Mouse (Mus musculus) heart, embryonic 12.5 days (tissue): Measurements from ENCODE around the gene Bin2. TPM values are rescaled to one million over a fixed set of nuclear protein-coding genes. Genes with fewer than 3 reads are reported as not detected.
A peak's percentile ranks its signal among the peaks of the same experiment; 100 is the strongest.

Source experiments
- ATAC-seq: fragments of 200-750 bp; cut with Nextera tagmentation; 2 replicates; pipeline ENCODE4 v1.8.0; 2017; ENCODE audit warnings: moderate TSS enrichment, moderate library complexity; ENCODE audit not compliant: insufficient number of reproducible peaks, low FRiP score
- H3K27ac ChIP-seq: fragments of 300-500 bp; sonication (generic); 2 replicates; pipeline ENCODE4 v1.5.1; 2016; ENCODE audit warnings: mild to moderate bottlenecking, moderate library complexity; ENCODE audit not compliant: poor library complexity, severe bottlenecking
- H3K27me3 ChIP-seq: fragments of 300-500 bp; sonication (generic); replicated peaks from 2 replicates; pipeline ENCODE4 v1.6.1; 2016; ENCODE audit warnings: mild to moderate bottlenecking, moderate library complexity
- H3K36me3 ChIP-seq: fragments of 300-500 bp; sonication (generic); 2 replicates; pipeline ENCODE4 v1.6.1; 2016; ENCODE audit warnings: mild to moderate bottlenecking, moderate library complexity
- H3K4me1 ChIP-seq: fragments of 300-500 bp; sonication (generic); replicated peaks from 2 replicates; pipeline ENCODE4 v1.6.1; 2016; ENCODE audit warnings: mild to moderate bottlenecking
- H3K4me2 ChIP-seq: fragments of 300-500 bp; sonication (generic); 2 replicates; pipeline ENCODE4 v1.6.1; 2016; ENCODE audit warnings: mild to moderate bottlenecking, moderate library complexity
- H3K4me3 ChIP-seq: fragments of 300-500 bp; sonication (generic); 2 replicates; pipeline ENCODE4 v1.5.1; 2016; ENCODE audit warnings: mild to moderate bottlenecking
- H3K9ac ChIP-seq: fragments of 300-500 bp; sonication (generic); 2 replicates; pipeline ENCODE4 v1.6.1; 2016; ENCODE audit warnings: mild to moderate bottlenecking, moderate library complexity
- H3K9me3 ChIP-seq: fragments of 300-500 bp; sonication (generic); replicated peaks from 2 replicates; pipeline ENCODE4 v1.6.1; 2016; ENCODE audit warnings: mild to moderate bottlenecking, moderate library complexity
- WGBS: fragments of 180-500 bp; shearing (Covaris S2); methylation state at CpG from one replicate; pipeline ENCODE4 v1.1.7; 2016; 5-methylcytosine and 5-hydroxymethylcytosine counted together
- polyA plus RNA-seq: library from polyadenylated mRNA; unstranded; fragments of >200 nt; fragmentation: Nextera tagmentation; extraction: Ambion mirVana; gene quantifications from 2 replicates; pipeline ENCODE4 v1.2.1, GENCODE M21; 2016

The Bin2 gene
- polyA plus RNA-seq, 1 experiment from 2014 or later, result 3.7 TPM

DNA sequence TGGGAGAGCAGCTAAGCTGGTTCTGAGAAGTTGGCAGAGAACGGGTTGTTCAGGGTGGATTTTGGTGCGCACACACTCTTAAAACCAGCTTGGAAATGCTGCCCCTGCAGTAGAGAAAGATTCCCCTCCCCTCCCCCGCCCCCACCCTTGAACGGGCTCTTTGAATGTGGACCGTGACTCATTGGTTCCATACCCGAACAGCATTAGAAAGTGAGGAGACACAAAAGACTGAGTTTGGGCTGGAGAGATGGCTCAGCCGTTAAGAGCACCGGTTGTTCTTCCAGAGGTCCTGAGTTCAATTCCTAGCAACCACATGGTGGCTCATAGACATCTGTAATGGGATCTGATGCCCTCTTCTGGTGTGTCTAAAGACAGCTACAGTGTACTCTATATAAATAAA lies 651 bp upstream of the Bin2 start:
- ATAC-seq, result no peak
- H3K27me3 ChIP-seq, result no peaks in the 10 kb centered on the region
- 80% methylated on average over 8 of the region's 8 CpGs for WGBS

GRCm38 (mm10) chr15:100667871-100668545 lies 1.3 kb downstream of the Bin2 start:
- 56% methylated on average over 5 of the region's 5 CpGs for WGBS
- Histone ChIP-seq H3K27me3 (no peaks in the 10 kb centered on the region), H3K4me2 (no peak overlapping the region)

More for the DNA sequence above, 651 bp upstream of the Bin2 start:
- H3K4me2 ChIP-seq, result no peak overlapping the region
- H3K9ac ChIP-seq, result no peak overlapping the region
- peaks cover 45% of the 10 kb centered on the region for H3K4me1 ChIP-seq
- H3K4me3 ChIP-seq, result no peak overlapping the region
- H3K36me3 ChIP-seq, result no peaks in the 10 kb centered on the region
- no peaks in the 10 kb centered on the region for H3K9me3 ChIP-seq
- no peak overlapping the region for H3K27ac ChIP-seq

DNA sequence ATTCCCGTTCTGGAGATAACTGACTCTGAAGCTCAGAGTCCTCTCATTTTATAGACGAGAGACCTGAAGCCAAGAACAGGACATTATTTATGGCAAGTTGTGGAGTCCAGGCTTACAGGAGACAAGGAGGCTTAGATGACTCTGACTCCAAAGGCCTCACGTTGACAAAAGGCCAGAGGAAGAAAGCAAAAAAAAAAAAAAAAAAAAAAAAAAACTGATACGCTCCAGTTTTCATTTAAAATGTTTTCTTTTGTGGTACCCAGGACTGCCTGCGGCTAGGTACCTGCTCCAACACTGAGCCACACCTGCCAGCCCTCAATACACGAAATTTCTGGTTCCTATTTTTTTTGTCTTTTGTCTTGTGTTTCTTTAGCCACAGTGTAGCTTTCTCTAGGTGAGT lies 1.9 kb downstream of the Bin2 start:
- peak overlapping the region; percentile 3; the same call in 1 of the 2 replicates for H3K4me2 ChIP-seq
- WGBS, result 47% methylated on average over 6 of the region's 6 CpGs
- no peak overlapping the region for H3K9ac ChIP-seq
- no peak overlapping the region for H3K4me3 ChIP-seq
- H3K36me3 ChIP-seq, result no peaks in the 10 kb centered on the region
- no peaks in the 10 kb centered on the region for H3K9me3 ChIP-seq
- H3K27ac ChIP-seq, result peak overlapping the region; percentile 53
- peaks cover 26% of the 10 kb centered on the region for H3K4me1 ChIP-seq
- H3K27me3 ChIP-seq, result no peaks in the 10 kb centered on the region
- no peak for ATAC-seq

More at GRCm38 (mm10) chr15:100667871-100668545, 1.3 kb downstream of the Bin2 start:
- Histone ChIP-seq H3K9me3 (no peaks in the 10 kb centered on the region), H3K27ac (no peak overlapping the region), H3K4me3 (no peak overlapping the region), H3K36me3 (no peaks in the 10 kb centered on the region), H3K9ac (no peak overlapping the region), H3K4me1 (peaks cover 26% of the 10 kb centered on the region)
- ATAC-seq, result no peak

GRCm38 (mm10) chr15:100666851-100667250 lies 2.5 kb downstream of the Bin2 start:
- WGBS, result 17% methylated on average over 12 of the region's 12 CpGs
- H3K9ac ChIP-seq, result no peak overlapping the region
- peaks cover 26% of the 10 kb centered on the region for H3K4me1 ChIP-seq
- ATAC-seq, result no peak
- H3K9me3 ChIP-seq, result no peaks in the 10 kb centered on the region
- no peaks in the 10 kb centered on the region for H3K36me3 ChIP-seq
- H3K27me3 ChIP-seq, result no peaks in the 10 kb centered on the region
- H3K27ac ChIP-seq, result peak overlapping the region; percentile 53
- H3K4me2 ChIP-seq, result peak overlapping the region; percentile 3; the same call in 1 of the 2 replicates
- H3K4me3 ChIP-seq, result no peak overlapping the region

DNA sequence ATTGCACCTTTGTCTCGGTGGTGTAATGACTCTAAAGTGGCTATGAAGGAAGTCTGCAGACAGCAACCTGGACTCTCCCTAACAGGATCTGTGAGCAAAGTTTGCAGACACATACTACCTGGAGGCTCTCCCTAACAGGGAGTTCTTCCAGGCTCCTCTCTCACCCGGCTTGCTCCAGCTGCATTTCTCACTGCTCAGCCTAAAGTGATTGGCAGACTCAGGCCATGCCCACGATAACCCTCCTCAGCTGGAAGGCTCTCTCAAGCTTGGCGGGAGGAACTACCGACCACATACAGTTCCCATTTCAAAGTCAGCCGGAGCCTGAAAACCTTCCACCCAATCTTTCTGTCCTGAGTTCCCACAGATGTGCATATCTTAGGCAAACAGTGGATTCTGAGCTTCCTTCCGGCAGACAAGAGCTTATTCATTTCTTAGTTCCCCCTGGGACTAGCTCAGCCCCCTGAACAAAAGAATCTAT lies 3.1 kb downstream of the Bin2 start:
- no peak overlapping the region for H3K4me3 ChIP-seq
- H3K36me3 ChIP-seq, result no peaks in the 10 kb centered on the region
- peaks cover 26% of the 10 kb centered on the region for H3K4me1 ChIP-seq
- H3K27me3 ChIP-seq, result no peaks in the 10 kb centered on the region
- H3K9me3 ChIP-seq, result no peaks in the 10 kb centered on the region
- H3K4me2 ChIP-seq, result peak overlapping the region; percentile 8
- whole genome bisulfite sequencing, result 3% methylated on average over 7 of the region's 7 CpGs
- no peak overlapping the region for H3K9ac ChIP-seq
- peak overlapping the region; percentile 69 for H3K27ac ChIP-seq
- ATAC-seq, result peak; percentile 43; the same call in 1 of the 2 replicates

DNA sequence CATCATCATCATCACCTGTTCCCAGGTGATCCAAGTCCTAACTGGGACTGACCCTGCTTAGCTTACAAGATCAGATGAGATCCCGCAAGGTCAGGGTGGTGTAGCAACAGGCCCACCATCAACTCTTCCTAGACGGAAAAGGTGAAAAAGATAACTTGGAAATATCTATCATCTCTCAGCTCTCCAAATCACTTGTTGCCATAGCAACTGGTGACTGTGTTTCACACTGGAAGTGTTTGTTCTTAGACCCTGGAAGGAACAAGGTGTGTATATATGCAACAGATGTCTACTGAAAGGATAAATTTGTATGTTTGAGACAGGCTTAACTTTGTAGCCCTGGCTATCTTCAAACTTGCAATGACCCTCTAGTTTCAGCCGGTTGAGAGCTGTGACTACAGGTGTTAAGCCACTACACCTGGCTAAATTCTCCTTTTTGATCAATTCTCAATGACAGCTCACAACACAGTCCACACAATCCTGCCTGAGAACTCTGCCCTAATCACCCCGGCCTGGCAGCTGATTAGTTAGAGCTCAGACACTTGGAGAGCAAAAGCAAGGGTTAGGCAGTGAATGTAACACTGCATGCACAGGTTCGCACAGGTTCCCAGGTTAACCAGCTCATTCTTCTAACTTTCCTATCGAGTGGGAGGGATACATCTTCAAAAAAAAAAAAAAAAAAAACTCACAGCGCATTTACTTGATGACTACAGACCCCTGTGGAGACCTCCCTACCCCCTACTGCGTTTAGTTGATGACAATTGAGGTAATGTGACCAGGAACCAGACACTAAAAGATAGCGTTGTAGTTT lies 3.7 kb downstream of the Bin2 start:
- whole genome bisulfite sequencing, result 28% methylated on average over 9 of the region's 9 CpGs
- no peak overlapping the region for H3K4me3 ChIP-seq
- H3K9me3 ChIP-seq, result no peaks in the 10 kb centered on the region
- no peak for ATAC-seq
- peak overlapping the region; percentile 8 for H3K4me2 ChIP-seq
- H3K27me3 ChIP-seq, result no peaks in the 10 kb centered on the region
- no peak overlapping the region for H3K9ac ChIP-seq
- H3K27ac ChIP-seq, result peak overlapping the region; percentile 69; the same call in 1 of the 2 replicates
- H3K4me1 ChIP-seq, result peaks cover 26% of the 10 kb centered on the region
- no peaks in the 10 kb centered on the region for H3K36me3 ChIP-seq

GRCm38 (mm10) chr15:100664813-100665274 lies 4.5 kb downstream of the Bin2 start:
- ATAC-seq, result no peak
- no peaks in the 10 kb centered on the region for H3K27me3 ChIP-seq
- no peak overlapping the region for H3K9ac ChIP-seq
- 76% methylated on average over 9 of the region's 9 CpGs for WGBS
- H3K4me3 ChIP-seq, result no peak overlapping the region
- no peak overlapping the region for H3K4me2 ChIP-seq
- no peaks in the 10 kb centered on the region for H3K9me3 ChIP-seq
- peaks cover 26% of the 10 kb centered on the region for H3K4me1 ChIP-seq
- H3K36me3 ChIP-seq, result no peaks in the 10 kb centered on the region
- H3K27ac ChIP-seq, result no peak overlapping the region

GRCm38 (mm10) chr15:100660805-100661204 lies 8.5 kb downstream of the Bin2 start:
- Histone ChIP-seq H3K27me3 (no peaks in the 10 kb centered on the region), H3K9me3 (no peaks in the 10 kb centered on the region), H3K4me3 (no peak overlapping the region), H3K27ac (no peak overlapping the region), H3K4me1 (peaks cover 3% of the 10 kb centered on the region), H3K4me2 (no peak overlapping the region), H3K36me3 (no peaks in the 10 kb centered on the region), H3K9ac (no peak overlapping the region)
- 76% methylated on average over 5 of the region's 5 CpGs for WGBS
- ATAC-seq, result no peak

- Histone ChIP-seq H3K36me3 (no peaks in the 10 kb centered on the region), H3K4me1 (no peaks in the 10 kb centered on the region), H3K27me3 (no peaks in the 10 kb centered on the region), H3K4me3 (no peak overlapping the region), H3K9ac (no peak overlapping the region), H3K27ac (no peak overlapping the region), H3K4me2 (no peak overlapping the region), H3K9me3 (no peaks in the 10 kb centered on the region)
- WGBS, result 67% methylated on average over 9 of the region's 9 CpGs
- ATAC-seq, result no peak
Measured at GRCm38 (mm10) chr15:100660306-100660705, 9.0 kb downstream of the Bin2 start.

GRCm38 (mm10) chr15:100655201-100655600 lies 14.2 kb downstream of the Bin2 start:
- WGBS, result 79% methylated on average over 5 of the region's 5 CpGs
- Histone ChIP-seq H3K27me3 (no peaks in the 10 kb centered on the region; the same call in 1 of the 2 replicates), H3K9ac (no peak overlapping the region), H3K36me3 (no peaks in the 10 kb centered on the region), H3K9me3 (no peaks in the 10 kb centered on the region), H3K27ac (no peak overlapping the region), H3K4me3 (no peak overlapping the region), H3K4me1 (no peaks in the 10 kb centered on the region), H3K4me2 (no peak overlapping the region)
- ATAC-seq, result no peak

GRCm38 (mm10) chr15:100654271-100654670 lies 15.1 kb downstream of the Bin2 start:
- Histone ChIP-seq H3K36me3 (no peaks in the 10 kb centered on the region), H3K9me3 (no peaks in the 10 kb centered on the region), H3K4me2 (no peak overlapping the region), H3K9ac (no peak overlapping the region), H3K27me3 (no peaks in the 10 kb centered on the region; the same call in 1 of the 2 replicates), H3K27ac (no peak overlapping the region), H3K4me1 (peaks cover 7% of the 10 kb centered on the region; the same call in 1 of the 2 replicates), H3K4me3 (no peak overlapping the region)
- ATAC-seq, result no peak
- WGBS, result 81% methylated on average over 1 of the region's 1 CpGs
